Mouse (Mus musculus): Measurements from ENCODE around the gene Prkaca. TPM values are rescaled to one million over a fixed set of nuclear protein-coding genes. Genes with fewer than 3 reads are reported as not detected.
"Not testable (repeated sequence)": the region's sequence is repeated elsewhere in the genome, so short reads cannot be mapped to it uniquely, and the experiment has no call there.

Gene Prkaca
- polyA plus RNA-seq, 1 experiment from 2014 or later: 175 TPM

GRCm38 (mm10) chr8:84004533-84005201 lies 31.9 kb downstream of the Prkaca start:
- H3K36me3 ChIP-seq (ENCODE audit: control insufficient read depth, insufficient read depth, low read length): peaks cover 5% of the 10 kb centered on the region; the same call in 1 of the 2 replicates
- H3K4me1 ChIP-seq (ENCODE audit: control insufficient read depth, insufficient read depth, low read length): peaks cover 7% of the 10 kb centered on the region; the same call in 1 of the 2 replicates
- WGBS: under 1% methylated on average over 30 of the region's 30 CpGs
- H3K27ac ChIP-seq (ENCODE audit: low read depth, low read length): peak overlapping the region; percentile 61
- ATAC-seq (ENCODE audit: low read depth): peak; percentile 73
- no peaks in the 10 kb centered on the region for H3K9me3 ChIP-seq (ENCODE audit: control insufficient read depth, low read length)
- H3K9ac ChIP-seq (replicated peaks; ENCODE audit: low read depth, low read length): peak overlapping the region; percentile 67
- 0 out of 2 replicates have a peak, but pooled peaks cover 6% of the 10 kb centered on the region for H3K27me3 ChIP-seq (ENCODE audit: control insufficient read depth, insufficient read depth, low read length)
- H3K4me2 ChIP-seq (ENCODE audit: low read depth, low read length): peak overlapping the region; percentile 94
- peak overlapping the region; percentile 44 for H3K4me3 ChIP-seq (ENCODE audit: low read depth, low read length)

DNA sequence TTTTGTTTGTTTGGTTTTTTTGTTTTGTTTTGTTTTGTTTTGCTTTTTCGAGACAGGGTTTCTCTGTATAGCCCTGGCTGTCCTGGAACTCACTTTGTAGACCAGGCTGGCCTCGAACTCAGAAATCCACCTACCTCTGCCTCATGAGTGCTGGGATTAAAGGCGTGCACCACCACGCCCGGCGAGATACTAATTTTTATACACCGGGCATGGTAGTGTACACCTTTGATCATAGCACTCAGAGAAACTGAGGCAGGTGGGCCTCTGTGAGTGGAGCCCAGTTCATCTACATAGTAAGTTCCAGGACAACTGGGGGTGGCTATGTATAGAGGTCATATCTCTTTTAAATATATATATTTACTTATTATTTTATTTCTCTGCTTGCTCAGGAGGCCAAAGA lies 32.7 kb downstream of the Prkaca start:
- 93% methylated on average over 7 of the region's 7 CpGs for WGBS
- not testable (repeated sequence) for H3K36me3 ChIP-seq (ENCODE audit: control insufficient read depth, insufficient read depth, low read length); ATAC-seq (ENCODE audit: low read depth); H3K9ac ChIP-seq (replicated peaks; ENCODE audit: low read depth, low read length); H3K4me1 ChIP-seq (ENCODE audit: control insufficient read depth, insufficient read depth, low read length); H3K27ac ChIP-seq (ENCODE audit: low read depth, low read length); H3K4me2 ChIP-seq (ENCODE audit: low read depth, low read length); H3K9me3 ChIP-seq (ENCODE audit: control insufficient read depth, low read length); H3K4me3 ChIP-seq (ENCODE audit: low read depth, low read length)
- peaks cover 10% of the 10 kb centered on the region for H3K27me3 ChIP-seq (ENCODE audit: control insufficient read depth, insufficient read depth, low read length)

DNA sequence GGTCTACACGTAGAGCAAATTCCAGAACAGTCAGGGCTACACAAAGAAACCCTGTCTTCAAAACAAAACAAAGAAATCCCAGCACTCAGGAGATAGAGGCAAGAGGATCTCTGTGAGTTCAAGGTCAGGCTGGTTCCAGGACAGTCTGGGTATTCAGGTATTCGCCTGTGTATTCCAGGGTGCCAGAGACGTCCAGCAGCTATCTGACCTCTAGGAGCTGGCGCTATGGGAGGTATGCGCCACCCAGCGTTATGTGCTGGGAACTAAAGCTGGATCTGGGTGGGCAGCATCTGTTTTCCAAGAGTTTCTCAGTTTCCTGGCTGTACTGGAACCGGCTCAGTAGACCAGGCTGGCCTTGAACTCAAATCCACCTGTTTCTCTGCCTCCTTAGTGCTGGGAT lies 35.6 kb downstream of the Prkaca start:
- Histone ChIP-seq H3K4me2 (ENCODE audit: low read depth, low read length) (no peak overlapping the region), H3K4me3 (ENCODE audit: low read depth, low read length) (no peak overlapping the region), H3K4me1 (ENCODE audit: control insufficient read depth, insufficient read depth, low read length) (peaks cover 22% of the 10 kb centered on the region; the same call in 1 of the 2 replicates), H3K9ac (replicated peaks; ENCODE audit: low read depth, low read length) (no peak overlapping the region), H3K36me3 (ENCODE audit: control insufficient read depth, insufficient read depth, low read length) (no peaks in the 10 kb centered on the region), H3K9me3 (ENCODE audit: control insufficient read depth, low read length) (no peaks in the 10 kb centered on the region), H3K27ac (ENCODE audit: low read depth, low read length) (no peak overlapping the region), H3K27me3 (ENCODE audit: control insufficient read depth, insufficient read depth, low read length) (peaks cover 32% of the 10 kb centered on the region)
- 37% methylated on average over 7 of the region's 7 CpGs for WGBS
- ATAC-seq (ENCODE audit: low read depth): no peak

DNA sequence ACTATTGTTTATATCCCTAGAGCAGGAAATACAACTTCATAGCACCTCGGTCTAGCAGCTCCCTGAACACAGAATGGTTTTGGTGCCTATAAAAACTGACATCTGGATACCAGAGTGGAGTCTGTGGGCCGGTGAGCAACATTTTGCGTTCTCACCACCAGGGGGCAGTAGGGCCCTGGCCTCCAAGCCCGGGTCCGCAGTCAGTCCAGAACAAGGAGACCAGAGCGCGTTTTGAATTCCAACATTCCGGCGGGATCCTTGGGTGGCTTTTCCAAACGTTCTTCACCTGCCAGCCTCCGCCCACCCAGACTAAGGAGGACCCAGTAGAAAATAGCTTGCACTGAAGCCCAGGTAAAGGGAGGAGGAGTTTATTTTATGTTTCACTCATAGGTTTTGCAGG lies 37.1 kb downstream of the Prkaca start:
- Histone ChIP-seq H3K9me3 (ENCODE audit: control insufficient read depth, low read length) (no peaks in the 10 kb centered on the region), H3K4me2 (ENCODE audit: low read depth, low read length) (no peak overlapping the region), H3K4me3 (ENCODE audit: low read depth, low read length) (no peak overlapping the region), H3K27me3 (ENCODE audit: control insufficient read depth, insufficient read depth, low read length) (peaks cover 36% of the 10 kb centered on the region), H3K36me3 (ENCODE audit: control insufficient read depth, insufficient read depth, low read length) (no peaks in the 10 kb centered on the region), H3K9ac (replicated peaks; ENCODE audit: low read depth, low read length) (no peak overlapping the region), H3K4me1 (ENCODE audit: control insufficient read depth, insufficient read depth, low read length) (peaks cover 17% of the 10 kb centered on the region; the same call in 1 of the 2 replicates), H3K27ac (ENCODE audit: low read depth, low read length) (no peak overlapping the region)
- no peak for ATAC-seq (ENCODE audit: low read depth)
- WGBS: under 1% methylated on average over 11 of the region's 11 CpGs

DNA sequence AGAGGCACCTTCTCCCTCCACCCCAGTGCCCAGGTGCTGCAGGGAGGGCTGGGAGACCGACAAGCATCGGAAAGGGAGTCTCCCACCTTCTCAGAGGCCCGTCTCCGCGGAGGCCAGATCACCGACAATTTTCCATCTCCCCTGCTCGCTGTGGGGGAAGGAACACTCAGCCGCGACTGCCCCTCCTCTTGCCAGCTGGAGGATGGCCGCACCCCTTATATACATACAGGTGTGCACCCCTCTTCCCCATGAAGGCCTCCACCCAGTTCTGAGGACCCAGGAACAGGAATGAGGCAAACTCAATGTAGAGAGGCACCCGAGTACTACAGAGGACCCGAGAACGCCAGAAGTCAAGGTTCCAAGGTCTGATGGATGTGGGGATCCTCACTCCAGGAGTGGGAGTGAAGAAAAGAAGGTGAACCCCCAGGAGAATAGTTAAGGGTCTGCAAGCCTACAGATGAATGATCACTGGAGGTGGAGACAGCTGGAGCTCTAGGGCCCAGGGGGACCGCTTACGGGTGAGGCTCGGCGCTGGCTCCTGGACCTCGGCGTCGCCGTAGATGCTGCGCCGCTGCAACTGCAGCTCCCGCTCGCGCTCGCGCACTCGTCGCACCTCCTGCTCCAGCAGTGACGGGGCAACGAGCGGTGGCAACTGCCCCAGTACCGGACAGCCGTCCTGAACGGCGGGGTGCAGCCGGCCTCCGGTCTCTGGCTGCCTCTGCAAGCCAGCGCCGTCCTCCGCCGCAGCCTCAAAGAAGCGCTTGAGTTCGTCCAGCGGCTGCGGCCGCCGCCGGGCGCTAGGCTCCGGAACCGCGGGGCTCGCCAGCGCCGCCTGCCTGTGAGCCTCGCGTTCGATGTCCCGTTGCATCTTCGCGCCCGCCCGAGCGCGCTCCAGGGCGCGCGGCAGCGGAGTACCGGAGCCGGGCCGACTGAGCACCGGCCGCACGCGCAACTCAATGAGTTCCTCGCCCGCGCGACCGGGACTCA lies 38.1 kb downstream of the Prkaca start:
- peak overlapping the region; percentile 55 for H3K9ac ChIP-seq (replicated peaks; ENCODE audit: low read depth, low read length)
- H3K36me3 ChIP-seq (ENCODE audit: control insufficient read depth, insufficient read depth, low read length): no peaks in the 10 kb centered on the region
- H3K4me2 ChIP-seq (ENCODE audit: low read depth, low read length): peak overlapping the region; percentile 97
- 3% methylated on average over 64 of the region's 83 CpGs for WGBS
- H3K4me3 ChIP-seq (ENCODE audit: low read depth, low read length): peak overlapping the region; percentile 50
- peak; percentile 50 for ATAC-seq (ENCODE audit: low read depth)
- peaks cover 36% of the 10 kb centered on the region for H3K27me3 ChIP-seq (ENCODE audit: control insufficient read depth, insufficient read depth, low read length)
- no peak overlapping the region for H3K27ac ChIP-seq (ENCODE audit: low read depth, low read length)
- peaks cover 17% of the 10 kb centered on the region; the same call in 1 of the 2 replicates for H3K4me1 ChIP-seq (ENCODE audit: control insufficient read depth, insufficient read depth, low read length)
- no peaks in the 10 kb centered on the region for H3K9me3 ChIP-seq (ENCODE audit: control insufficient read depth, low read length)

DNA sequence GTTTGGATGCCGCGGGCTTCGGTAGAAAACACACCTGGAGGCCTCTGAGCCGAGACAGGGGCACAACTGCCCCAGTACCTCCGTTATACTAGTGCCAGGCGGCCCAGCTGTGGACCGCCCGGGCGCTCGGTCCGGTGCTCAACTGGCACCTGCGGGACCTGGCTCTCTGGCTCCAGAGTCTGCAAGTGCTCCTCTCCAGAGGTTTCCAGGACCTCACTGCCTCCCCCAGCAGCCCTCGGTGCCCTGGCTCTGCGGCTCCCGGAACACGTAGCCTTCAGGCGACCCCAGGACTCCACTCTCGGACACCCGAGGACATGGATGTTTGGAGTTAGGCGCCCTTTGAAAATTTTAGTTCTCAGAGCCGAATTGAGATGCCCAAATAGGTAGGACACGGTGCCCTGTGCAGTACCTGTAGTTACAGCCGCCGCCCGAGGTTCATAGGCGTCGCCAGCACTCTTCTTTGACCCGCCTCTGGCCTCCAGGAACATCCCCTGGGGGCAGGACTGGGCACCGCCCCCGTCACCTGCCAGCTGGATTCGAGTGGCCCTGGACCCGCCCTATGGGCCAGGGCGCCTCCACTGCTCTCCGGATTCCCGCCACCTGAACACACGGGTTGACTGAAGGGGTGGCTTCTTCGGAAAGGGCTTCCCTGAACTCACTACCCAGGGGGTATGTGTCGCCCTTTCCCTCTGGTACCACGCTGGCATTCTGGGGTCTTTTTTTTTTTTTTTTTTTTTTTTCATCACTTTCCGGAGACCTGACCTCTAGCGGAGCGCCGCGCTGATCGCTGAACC lies 39.1 kb downstream of the Prkaca start, which contains the start of gene 2210011C24Rik:
Gene 2210011C24Rik, minus strand, starts transcription at position 467 of the 794 bp plus-strand sequence.
- WGBS: 2% methylated on average over 45 of the region's 45 CpGs
- no peak for ATAC-seq (ENCODE audit: low read depth)
- Histone ChIP-seq H3K4me1 (ENCODE audit: control insufficient read depth, insufficient read depth, low read length) (peaks cover 17% of the 10 kb centered on the region; the same call in 1 of the 2 replicates), H3K36me3 (ENCODE audit: control insufficient read depth, insufficient read depth, low read length) (no peaks in the 10 kb centered on the region), H3K9me3 (ENCODE audit: control insufficient read depth, low read length) (no peaks in the 10 kb centered on the region), H3K9ac (replicated peaks; ENCODE audit: low read depth, low read length) (peak within 1 kb of the TSS; percentile 55), H3K27me3 (ENCODE audit: control insufficient read depth, insufficient read depth, low read length) (peaks cover 36% of the 10 kb centered on the region), H3K4me2 (ENCODE audit: low read depth, low read length) (peak within 1 kb of the TSS; percentile 97), H3K4me3 (ENCODE audit: low read depth, low read length) (peak within 1 kb of the TSS; percentile 50), H3K27ac (ENCODE audit: low read depth, low read length) (no peak within 1 kb of the TSS)

- H3K4me3 ChIP-seq (ENCODE audit: low read depth, low read length): peak overlapping the region; percentile 50; the same call in 1 of the 2 replicates
- 6% methylated on average over 35 of the region's 35 CpGs for WGBS
- no peaks in the 10 kb centered on the region for H3K9me3 ChIP-seq (ENCODE audit: control insufficient read depth, low read length)
- no peak for ATAC-seq (ENCODE audit: low read depth)
- H3K36me3 ChIP-seq (ENCODE audit: control insufficient read depth, insufficient read depth, low read length): no peaks in the 10 kb centered on the region
- H3K27ac ChIP-seq (ENCODE audit: low read depth, low read length): no peak overlapping the region
- H3K9ac ChIP-seq (replicated peaks; ENCODE audit: low read depth, low read length): no peak overlapping the region
- peak overlapping the region; percentile 97 for H3K4me2 ChIP-seq (ENCODE audit: low read depth, low read length)
- peaks cover 36% of the 10 kb centered on the region for H3K27me3 ChIP-seq (ENCODE audit: control insufficient read depth, insufficient read depth, low read length)
- H3K4me1 ChIP-seq (ENCODE audit: control insufficient read depth, insufficient read depth, low read length): peaks cover 17% of the 10 kb centered on the region; the same call in 1 of the 2 replicates
Observed at GRCm38 (mm10) chr8:84012499-84013165, 39.8 kb downstream of the Prkaca start.

DNA sequence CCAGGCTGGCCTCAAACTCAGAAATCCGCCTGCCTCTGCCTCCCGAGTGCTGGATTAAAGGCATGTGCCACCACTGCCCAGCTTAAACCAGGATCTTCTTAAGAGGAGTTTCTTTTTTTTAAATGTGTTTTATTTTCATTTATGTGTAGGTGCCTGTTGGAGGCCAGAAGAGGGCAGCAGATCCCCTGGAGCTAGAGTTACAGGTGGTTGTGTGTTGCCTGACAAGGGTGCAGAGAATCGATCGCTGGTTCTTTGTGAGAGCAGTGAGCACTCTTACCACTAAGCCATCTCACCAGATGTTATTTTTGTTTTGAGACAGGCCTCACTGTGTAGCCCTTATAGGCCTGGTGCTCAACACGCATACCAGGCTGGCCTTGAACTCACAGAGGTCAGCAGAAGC lies 43.0 kb downstream of the Prkaca start:
- Histone ChIP-seq H3K4me3 (ENCODE audit: low read depth, low read length) (no peak overlapping the region), H3K4me2 (ENCODE audit: low read depth, low read length) (no peak overlapping the region), H3K27ac (ENCODE audit: low read depth, low read length) (no peak overlapping the region), H3K4me1 (ENCODE audit: control insufficient read depth, insufficient read depth, low read length) (peaks cover 15% of the 10 kb centered on the region; the same call in 1 of the 2 replicates), H3K27me3 (ENCODE audit: control insufficient read depth, insufficient read depth, low read length) (peaks cover 27% of the 10 kb centered on the region), H3K36me3 (ENCODE audit: control insufficient read depth, insufficient read depth, low read length) (no peaks in the 10 kb centered on the region), H3K9me3 (ENCODE audit: control insufficient read depth, low read length) (no peaks in the 10 kb centered on the region), H3K9ac (replicated peaks; ENCODE audit: low read depth, low read length) (no peak overlapping the region)
- 96% methylated on average over 5 of the region's 5 CpGs for WGBS
- no peak for ATAC-seq (ENCODE audit: low read depth)
